Mouse (Mus musculus): ENCODE data around the gene Il10rb. TPM values are rescaled to one million over a fixed set of nuclear protein-coding genes. Genes with fewer than 3 reads are reported as not detected.

Gene Il10rb
- total RNA-seq, 2 experiments from 2014 or later: 82.7 to 101 TPM

DNA sequence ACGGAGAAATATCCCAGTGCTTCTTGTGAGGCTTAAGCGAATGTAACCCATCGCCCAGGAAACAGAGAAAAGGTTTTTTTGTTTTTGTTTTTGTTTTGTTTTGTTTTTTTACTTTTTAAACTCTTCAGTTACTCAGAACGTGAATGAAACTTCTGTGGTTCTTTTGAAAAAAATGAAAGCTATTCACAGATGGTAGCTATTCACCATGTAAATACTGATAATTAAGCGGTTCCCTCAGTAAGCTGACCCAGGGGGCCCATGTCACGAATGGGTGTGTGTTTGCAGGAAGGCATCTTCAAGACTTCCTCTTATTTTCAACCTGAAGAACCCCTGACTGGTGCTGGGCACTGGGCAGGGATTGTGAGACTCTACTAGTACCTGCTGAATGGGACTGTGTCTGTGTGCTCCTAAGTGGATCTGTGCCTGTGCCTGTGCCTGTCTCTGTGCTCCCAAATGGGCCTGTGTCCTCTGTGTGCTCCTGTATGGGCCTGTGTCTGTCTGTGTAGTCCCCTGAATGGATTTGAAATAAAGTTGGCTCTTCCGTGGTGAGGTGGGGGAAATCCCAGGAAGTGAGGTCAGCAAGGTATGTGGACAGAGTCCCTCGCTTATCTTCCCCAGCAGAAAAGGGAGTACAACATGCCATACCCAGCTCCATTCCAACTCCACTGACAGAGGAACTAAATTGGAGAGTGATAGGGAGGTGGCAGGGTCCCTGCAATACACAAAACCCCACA, 41.0 kb downstream of the Il10rb start:
- intact Hi-C loops (cut with DNase I): no loop called here

DNA sequence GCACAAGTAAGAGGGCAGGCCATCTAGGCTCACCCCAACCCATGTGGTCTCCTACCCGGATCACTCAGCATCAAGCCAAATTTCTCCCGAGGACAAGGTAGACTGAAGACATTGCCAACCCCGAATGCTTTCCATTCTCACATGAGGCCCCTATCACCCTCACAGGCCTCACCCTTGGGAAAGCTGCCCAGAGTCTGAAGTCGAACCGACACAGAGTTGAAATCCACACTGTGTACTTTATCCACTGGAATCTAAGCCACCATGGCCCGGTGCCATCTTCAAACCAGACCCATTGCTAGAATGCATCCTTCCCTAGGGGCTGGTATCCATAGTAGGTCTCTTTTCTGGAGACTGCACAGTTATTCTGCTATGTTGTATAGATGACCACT, 41.5 kb downstream of the Il10rb start:
- intact Hi-C loops (cut with DNase I): no loop called here
- peak; percentile 56 to 62 for DNase-seq

More for the DNA sequence above, 41.0 kb downstream of the Il10rb start:
- no peak for DNase-seq

DNA sequence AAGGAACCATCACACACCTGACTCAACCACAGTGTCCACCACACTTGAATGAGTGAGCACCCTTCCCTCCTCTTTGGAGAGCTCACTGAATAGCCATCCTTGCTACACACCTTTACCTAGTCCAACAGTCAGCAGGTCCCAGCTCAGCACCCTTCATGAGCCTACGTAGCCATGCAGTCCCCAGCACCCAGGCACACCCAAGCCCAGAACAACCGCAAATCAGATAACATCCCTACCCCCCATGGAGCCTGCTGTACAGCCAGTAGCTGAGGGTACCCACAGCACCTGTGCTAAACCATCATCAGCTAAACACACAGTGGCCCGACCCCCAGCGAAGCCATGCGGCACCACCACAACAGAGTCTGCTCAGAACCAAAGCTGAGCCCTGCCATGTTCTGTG, 42.1 kb downstream of the Il10rb start:
- intact Hi-C loops (cut with DNase I): no loop called here
- no peak for DNase-seq

DNA sequence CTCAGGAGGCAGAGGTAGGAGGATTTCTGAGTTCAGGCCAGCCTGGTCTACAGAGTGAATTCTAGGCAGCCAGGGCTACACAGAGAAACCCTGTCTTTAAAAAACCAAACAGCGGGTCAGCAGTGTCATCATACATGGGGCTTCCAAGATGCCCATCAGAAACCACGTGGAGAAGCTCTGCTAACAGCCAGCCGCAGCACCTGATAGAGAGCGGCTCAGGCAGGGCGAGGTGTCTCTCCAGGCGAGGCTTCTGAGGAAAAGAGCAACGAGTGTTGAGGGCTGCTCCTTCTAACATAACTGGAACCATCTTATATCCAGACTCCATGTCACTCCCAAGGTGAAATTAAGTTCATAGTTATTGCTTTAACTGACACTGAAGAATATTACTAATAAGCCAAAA, 42.9 kb downstream of the Il10rb start:
- intact Hi-C loops (cut with DNase I): no loop called here
- DNase-seq: no peak

DNA sequence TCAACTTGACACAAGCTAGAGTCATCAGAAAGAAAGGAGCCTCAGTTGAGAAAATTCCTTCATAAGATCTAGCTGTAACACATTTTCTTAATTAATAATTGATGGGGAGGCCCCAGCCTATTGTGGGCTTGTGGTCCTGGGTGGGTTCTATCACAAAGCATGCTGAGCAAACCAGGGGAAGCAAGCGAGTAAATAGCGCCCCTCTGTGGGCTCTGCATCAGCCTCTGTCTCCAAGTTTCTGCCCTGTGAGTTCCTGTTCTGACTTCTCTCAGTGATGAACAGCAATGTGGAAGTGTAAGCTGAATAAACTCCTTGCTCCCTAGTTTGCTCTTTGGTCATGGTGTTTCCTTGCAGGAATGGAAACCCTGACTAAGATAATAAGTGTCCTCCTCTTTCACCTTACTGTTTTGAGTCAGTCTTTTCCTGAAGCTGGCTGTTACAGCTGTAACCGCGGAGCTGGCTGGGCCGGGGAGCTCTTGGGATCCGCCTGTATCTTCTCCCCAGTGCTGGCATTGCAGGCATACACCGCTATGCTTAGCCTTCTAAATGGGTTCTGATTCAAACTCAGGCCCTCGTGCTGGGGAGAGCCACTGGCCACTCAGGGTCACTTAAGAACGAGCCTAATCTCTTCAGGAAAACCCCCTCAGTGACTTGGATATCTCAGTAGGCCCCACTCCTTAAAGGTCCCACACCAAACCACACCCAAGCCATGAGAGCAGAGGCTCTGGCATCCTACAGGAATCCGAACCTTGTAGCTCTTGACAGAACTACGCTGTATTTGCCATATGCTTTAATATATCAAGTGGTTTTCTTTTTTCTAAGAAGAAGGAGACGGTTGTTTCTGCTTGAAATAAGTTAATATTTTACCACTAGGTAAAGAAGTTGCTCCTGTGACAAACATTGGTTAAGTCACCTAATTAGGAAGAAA, 44.4 kb downstream of the Il10rb start:
- no peak for DNase-seq
- intact Hi-C loops (cut with DNase I): no loop called here

DNA sequence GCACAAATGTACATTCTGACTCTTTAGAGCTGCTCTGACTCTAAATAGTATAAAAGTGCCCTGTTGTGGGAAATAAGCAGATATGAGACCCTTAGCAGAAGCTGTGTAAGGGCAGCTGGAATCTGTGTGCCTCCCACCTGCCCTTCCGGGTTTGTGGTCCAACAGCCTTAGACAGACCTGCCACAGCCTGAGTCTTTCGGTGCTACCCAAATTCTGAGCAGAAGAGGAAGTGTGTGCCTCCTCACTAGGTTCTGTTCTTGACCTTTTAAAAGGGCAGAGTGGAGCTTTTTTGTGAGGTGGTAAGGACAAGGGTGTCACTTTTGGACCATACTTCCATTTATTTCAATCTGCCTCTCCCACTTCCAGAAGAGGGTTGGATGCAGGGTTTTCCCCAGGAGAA, 46.0 kb downstream of the Il10rb start:
- DNase-seq: no peak
- intact Hi-C loops (cut with DNase I): no loop called here

DNA sequence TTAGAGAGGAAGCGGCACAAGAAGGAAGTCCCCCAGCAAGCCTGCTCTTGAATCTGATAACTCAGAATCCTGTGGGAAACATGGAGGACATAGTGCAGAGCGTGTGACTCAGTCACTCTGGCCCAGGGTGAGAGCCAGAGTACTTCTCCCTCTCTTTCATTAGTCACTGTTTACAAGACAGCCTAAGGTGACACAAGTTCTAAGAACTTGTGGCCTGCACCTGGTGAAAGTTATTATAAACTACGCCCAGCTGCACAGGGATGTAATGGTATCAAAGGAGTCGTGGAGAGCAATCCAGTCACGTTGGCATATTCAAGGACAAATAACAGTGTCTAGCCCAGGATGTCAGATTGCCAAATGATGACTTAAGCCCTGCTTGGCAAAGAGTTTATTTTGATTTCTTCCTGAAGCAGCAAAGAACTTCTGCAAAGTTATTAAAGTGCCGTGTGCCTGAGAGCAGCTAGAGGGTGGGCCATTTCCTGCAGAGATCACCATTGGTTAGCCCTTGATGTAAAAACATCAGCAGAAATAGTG, 46.5 kb downstream of the Il10rb start:
- intact Hi-C loops (cut with DNase I): no loop called here
- peak; percentile 60 to 65 for DNase-seq

DNA sequence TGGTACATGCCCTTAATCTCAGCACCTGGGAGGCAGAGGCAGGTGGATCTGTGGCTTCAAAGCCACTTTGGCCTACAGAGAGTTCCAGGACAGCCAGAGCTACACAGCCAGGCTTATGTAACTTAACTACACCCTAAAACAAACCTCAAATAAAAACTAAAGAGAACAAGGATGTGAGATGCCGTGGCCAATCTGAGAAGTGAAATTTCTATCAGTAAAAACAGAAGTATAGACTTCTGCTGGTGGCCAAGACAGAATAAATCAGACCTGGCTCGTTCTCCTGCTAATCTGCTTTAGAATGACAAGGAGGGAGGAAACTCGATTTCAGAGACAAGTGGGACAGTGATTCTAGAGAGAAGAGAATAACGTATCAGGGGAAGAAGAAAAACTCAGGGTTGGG, 49.9 kb downstream of the Il10rb start:
- intact Hi-C loops (cut with DNase I): no loop called here
- DNase-seq: no peak

DNA sequence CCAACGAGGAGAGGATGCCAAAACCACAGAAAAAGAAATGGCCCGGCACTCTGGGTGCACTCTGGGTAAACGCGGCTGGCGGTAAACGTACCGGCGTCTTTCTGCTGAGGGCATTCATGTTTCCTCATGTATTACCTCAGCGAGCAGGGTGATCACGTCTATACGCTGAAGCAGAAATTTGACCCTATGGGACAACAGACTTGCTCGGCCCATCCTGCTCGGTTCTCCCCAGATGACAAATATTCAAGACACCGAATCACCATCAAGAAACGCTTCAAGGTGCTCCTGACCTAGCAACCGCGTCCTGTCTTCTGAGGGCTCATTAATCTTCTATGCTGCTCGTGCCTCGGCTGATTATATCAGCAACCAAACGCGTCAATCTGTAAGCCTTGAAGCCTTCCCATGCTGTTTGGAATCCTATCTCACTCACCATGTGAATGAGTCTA, 52.4 kb downstream of the Il10rb start:
- no peak for DNase-seq
- intact Hi-C loops (cut with DNase I): no loop called here

DNA sequence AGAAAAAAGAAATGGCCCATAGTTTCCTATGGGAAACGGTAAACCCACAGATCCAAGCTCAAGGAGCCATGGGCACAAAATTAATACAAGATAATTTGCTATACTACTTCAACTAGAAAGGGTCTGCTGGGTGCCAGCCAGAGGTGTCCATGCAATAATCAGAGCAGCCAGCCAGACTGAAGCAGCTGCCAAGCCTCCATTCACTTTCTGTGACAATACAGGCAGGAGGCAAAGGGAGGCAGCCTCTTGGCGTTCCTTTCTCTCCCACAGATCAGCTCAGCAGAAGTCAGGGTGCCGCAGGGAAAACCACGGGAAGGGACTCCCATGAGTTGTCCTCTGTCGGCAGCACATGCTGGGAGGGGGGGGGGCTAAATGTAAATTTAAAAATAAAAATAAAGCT, 53.0 kb downstream of the Il10rb start:
- DNase-seq: peak; percentile 65 to 68
- intact Hi-C loops (cut with DNase I): no loop called here

DNA sequence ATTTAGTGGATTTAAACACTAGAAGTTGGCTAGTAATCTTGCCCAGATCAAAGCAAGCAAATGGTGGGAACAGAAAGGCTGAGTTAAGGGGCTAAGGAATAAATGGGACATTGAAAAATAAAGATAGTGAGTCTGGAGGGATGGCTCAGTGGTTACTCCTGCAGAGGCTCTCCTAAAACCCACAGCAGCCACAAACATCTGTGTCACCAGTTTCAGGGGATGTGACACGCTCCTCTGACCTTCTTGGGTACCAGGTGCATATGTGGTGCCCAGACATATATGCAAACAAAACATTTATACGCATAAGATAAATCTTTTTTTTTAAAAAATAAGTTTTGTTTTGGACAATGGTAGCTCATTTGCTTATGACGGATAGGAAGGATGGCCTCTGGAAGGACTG, 53.4 kb downstream of the Il10rb start:
- intact Hi-C loops (cut with DNase I): no loop called here
- no peak for DNase-seq

DNA sequence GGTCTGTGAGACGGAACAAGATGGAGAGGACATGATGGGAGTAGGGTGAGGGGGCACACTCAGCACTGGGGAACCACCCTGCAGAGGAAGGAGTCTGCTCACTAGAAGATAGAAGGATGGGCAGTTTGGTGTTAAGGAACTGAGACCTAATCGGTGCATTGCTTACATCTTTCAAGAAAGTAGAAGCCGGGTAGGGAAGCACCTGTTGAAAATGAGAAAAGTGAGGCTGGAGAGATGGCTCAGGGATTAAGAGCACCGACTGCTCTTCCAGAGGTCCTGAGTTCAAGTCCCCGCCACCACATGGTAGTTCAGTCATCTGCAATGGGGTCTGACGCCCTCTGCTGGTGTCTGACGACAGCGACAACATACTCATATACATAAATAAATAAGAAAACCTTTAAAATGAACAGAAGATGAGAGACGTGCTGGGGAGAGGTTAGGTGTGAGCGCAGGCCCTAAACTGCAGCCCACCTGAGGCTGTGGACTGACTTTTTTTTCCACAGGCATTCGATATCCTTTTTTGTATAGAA, 53.9 kb downstream of the Il10rb start:
- no peak for DNase-seq
- intact Hi-C loops (cut with DNase I): no loop called here

DNA sequence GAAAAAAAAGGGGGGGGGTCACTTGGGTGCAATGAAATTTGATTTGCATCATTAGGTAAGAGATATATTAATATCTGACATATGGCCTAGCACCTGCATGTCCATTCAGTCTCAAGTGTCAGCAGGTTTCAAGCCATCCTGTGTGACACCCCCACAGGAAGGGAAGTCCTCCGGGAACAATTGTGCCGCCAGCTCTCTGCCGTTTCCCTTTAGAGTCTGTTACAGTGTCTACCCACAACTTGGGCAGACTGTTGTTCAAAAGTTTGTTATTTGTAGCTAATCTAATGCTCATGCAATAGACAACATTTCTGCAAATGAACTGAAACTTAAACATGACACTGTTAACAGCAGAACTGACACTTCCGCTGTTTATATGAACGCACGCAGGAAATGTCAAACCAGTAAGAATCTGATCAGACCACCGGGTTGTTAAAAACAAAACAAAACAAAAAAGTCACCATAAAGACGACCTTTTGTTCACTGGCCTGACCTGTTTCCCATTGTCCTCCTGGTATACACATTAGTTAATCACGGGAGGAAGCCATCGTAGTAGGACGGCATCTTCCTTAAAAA, 55.2 kb downstream of the Il10rb start:
- intact Hi-C loops (cut with DNase I): no loop called here
- DNase-seq: peak in 1 of 2 experiments; percentile 51

DNA sequence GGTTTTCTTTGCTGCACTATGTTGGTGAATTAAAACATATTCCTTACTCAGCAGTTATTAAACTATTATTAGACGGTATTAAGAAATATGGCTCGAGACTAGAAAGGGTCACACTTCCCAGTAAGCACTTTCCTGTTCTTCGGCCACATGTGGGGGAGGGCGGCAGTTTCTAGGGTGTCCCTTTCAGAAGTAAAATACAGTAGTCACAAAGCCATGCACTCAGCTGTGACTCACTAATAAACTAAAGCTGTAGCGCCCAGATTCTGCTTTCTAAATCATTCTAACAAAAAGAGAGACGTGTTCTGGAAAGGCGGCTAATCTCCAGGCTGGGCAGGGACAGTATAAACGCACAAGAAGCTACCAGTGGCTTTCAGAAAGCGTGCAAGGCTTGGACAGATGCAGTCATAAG, 55.8 kb downstream of the Il10rb start:
- intact Hi-C loops (cut with DNase I): no loop called here
- DNase-seq: peak in 1 of 2 experiments; percentile 35

DNA sequence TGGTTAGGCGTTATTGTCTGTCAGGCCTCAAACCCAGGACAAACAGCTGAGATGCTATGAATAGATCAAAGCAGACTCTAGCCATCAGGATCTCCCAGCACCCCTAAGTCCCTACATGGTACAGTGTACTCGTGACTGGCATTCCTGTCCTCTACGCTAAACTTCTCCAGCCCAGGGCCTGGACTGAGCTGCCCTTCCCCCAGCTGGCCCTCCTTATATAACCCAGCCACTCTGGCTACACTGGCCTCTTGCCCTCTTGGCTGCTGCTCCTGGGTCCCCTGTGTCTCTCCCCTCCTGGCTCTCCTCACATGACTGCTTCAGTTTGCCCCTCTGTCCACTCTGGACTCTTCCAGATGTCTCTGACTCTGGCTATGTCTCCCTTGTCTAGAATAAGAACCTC, 56.7 kb downstream of the Il10rb start:
- DNase-seq: peak; percentile 60 to 62
- intact Hi-C loops (cut with DNase I): no loop called here

DNA sequence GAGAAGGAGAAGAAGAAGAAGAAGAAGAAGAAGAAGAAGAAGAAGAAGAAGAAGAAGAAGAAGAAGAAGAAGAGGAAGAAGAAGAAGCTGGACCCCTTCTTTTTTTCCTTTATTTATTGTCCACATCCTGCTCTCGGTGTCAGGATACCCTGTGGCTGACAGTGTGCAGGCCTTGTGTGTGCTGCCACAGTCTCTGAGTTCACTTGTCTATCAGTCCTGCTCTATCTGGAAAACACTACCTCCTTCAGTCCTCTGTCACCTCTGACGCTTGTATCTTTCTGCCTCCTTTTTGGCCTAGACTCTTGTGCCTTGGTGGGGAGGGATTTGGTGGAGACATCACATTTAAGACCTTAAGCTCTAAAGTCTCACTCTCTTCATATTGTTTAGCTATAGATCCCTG, 57.4 kb downstream of the Il10rb start:
- intact Hi-C loops (cut with DNase I): no loop called here

DNA sequence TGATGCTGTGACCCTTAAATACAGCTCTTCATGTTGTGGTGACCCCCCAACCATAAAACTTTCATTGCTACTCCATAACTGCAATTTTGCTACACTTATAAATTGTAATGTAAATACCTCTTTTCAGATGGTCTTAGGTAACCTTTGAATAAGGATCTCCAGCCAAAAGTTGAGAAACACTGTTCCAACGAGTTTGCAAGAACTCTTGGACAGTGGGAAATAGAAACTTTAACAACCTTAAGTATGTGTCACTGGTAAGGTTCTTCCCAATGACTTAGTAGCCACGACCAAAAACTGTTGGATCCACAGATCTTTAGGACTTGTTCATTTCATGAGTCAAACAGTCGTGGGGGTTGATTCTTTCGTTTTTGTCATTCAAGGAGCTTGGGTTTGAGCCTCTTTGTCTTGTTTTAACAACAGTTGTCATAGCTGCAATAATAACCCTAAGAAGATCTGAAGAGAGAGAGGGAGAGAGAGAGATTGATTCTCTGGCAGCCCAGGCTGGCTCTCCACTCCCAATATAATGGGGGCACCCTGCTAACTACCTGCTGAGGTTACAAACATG, 58.0 kb downstream of the Il10rb start:
- intact Hi-C loops (cut with DNase I): no loop called here
- no peak for DNase-seq

More for the DNA sequence above, 57.4 kb downstream of the Il10rb start:
- DNase-seq: no peak

DNA sequence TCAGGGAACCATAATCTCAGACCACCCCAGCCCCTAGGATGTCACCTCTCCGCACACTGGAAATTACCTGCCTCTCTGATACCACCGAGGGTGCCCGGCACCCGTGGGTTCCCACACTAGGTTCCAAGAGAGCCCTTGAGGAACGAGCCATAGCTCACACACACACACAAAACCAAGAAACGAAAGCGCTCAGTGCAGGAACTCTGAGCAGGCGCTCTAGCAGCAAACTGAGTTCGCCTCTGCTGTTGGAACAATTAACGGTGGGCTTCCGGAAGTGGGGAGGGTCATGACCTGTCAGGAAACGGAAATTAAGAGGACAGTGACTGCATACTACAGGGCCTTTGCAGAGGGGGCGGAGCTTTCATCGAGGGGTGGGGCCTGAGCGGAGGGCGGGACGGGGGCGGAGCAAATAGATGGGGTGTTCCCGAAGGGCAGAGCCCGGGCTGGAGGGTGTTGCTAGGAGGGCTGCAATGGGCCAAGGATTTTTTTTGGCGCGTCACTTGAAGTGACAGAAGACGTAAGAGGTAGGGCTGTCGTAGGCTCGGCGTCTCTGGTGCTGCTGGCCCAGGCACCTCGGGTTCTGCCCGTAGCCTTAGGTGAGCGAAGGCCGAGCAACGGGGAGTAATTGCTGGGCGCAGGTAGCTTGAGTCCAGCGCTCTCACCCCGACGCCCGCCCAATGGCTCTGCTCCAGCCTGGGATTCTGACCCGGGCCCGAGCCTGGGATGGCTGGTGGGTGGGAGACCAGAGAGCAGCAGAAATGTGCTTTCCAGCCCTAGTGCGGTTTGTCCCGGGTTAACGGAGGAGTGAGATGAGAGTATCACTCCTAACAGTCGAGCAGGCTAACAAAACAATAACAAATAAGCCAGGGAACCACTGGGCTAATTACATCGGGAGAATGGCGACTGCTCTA, 58.9 kb downstream of the Il10rb start:
- DNase-seq: peak; percentile 91 to 92
- intact Hi-C loops (cut with DNase I): no loop called here

DNA sequence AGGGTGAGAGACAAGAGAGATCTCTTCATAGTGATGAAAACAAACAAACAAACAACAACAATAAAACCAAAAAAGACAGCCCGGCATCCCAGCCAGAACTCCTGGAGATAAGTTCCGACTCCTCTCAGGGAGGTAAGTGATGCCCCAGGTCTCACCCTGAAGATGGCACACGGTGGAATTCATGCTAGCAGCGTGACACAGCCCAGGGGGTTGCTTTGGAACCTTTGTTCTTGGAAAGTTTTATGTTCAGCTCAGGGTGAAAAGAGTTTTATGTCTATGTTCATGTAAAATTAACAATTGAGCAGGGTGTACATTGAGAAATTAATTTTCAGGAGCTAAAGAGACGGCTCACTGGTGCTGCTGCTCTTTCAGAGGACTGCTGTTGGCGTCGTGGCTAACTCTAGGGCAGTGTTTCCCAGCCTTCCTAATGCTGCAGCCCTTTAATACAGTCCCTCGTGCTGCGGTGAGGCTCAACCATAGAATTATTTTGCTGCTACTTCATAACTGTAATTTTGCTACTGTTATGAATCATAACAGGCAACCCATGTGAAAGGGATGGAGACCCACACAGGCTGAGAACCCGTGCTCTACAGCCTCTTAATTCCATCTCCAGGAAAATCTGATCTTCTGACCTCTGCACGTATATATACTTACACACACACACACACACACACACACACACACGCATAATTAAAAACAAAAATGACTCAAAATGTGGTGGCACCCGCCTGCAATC, 59.7 kb downstream of the Il10rb start:
- intact Hi-C loops (cut with DNase I): loop anchor here (2.0 kb wide), 1 partner anchor 19 kb away; the partner anchor contains the start of gene Ifnar1
- no peak for DNase-seq
